Comparison of ENCODE assay signal across 23 mouse cellular contexts in genomic region chr4:148750030-148750429, GRCm38 (mm10). TPM values are rescaled to one million over a fixed set of nuclear protein-coding genes. Genes with fewer than 3 reads are reported as not detected.
A peak's percentile ranks its signal among the peaks of the same experiment; 100 is the strongest.
DNase-seq lines count a peak whose midpoint lies in the region; ATAC-seq and TF ChIP-seq lines count a peak whose summit lies in the region.
"Had no signal": no experiment of that assay in that cellular context is flagged by ENCODE, and none has a peak within 500 bp of the region (broad histone marks: within the 10 kb centered on the region; RNA-seq: fewer than 3 reads in every experiment).

No protein-coding gene starts in this region.

- H3K9me3 ChIP-seq in heart, embryonic 14.5 days (ENCODE audit: control insufficient read depth, low read length): no peaks in the 10 kb centered on the region
- H3K9me3 ChIP-seq in hindbrain, embryonic 12.5 days (replicated peaks): no peaks in the 10 kb centered on the region
- H3K9me3 ChIP-seq in hindbrain, embryonic 16.5 days (ENCODE audit: control insufficient read depth, low read length): no peaks in the 10 kb centered on the region
- no peaks in the 10 kb centered on the region for H3K9me3 ChIP-seq in forebrain, embryonic 15.5 days
- H3K9me3 ChIP-seq: embryonic facial prominence, embryonic 15.5 days; intestine, embryonic 15.5 days; limb, embryonic 10.5 days; liver, embryonic 15.5 days had no signal

- ATAC-seq in heart, embryonic 14.5 days (ENCODE audit: insufficient number of reproducible peaks, insufficient read depth, low FRiP score, low read depth): no peak
- ATAC-seq in hindbrain, embryonic 12.5 days (ENCODE audit: low FRiP score): 0 out of 2 replicates have a peak, but pooled peaks have one; percentile 36
- ATAC-seq in hindbrain, embryonic 16.5 days: no peak
- ATAC-seq in forebrain, embryonic 15.5 days (replicated peaks): peak; percentile 62; the same call in 1 of the 2 replicates
- ATAC-seq: intestine, embryonic 15.5 days; midbrain, embryonic 16.5 days had no signal

- no peak overlapping the region for H3K4me2 ChIP-seq in heart, embryonic 14.5 days (ENCODE audit: low read length)
- H3K4me2 ChIP-seq in hindbrain, embryonic 12.5 days (replicated peaks): no peak overlapping the region
- no peak overlapping the region for H3K4me2 ChIP-seq in hindbrain, embryonic 16.5 days (ENCODE audit: low read length)
- no peak overlapping the region for H3K4me2 ChIP-seq in forebrain, embryonic 15.5 days (replicated peaks)
- H3K4me2 ChIP-seq: embryonic facial prominence, embryonic 15.5 days; hindbrain, embryonic 14.5 days; intestine, embryonic 15.5 days; liver, embryonic 15.5 days had no signal

- no peaks in the 10 kb centered on the region for H3K36me3 ChIP-seq in heart, embryonic 14.5 days (ENCODE audit: control insufficient read depth, insufficient read depth, low read length)
- no peaks in the 10 kb centered on the region for H3K36me3 ChIP-seq in hindbrain, embryonic 12.5 days
- H3K36me3 ChIP-seq in hindbrain, embryonic 16.5 days (ENCODE audit: control insufficient read depth, insufficient read depth, low read length): no peaks in the 10 kb centered on the region
- H3K36me3 ChIP-seq in forebrain, embryonic 15.5 days: no peaks in the 10 kb centered on the region
- H3K36me3 ChIP-seq: embryonic facial prominence, embryonic 15.5 days; intestine, embryonic 15.5 days; limb, embryonic 10.5 days; liver, embryonic 15.5 days had no signal

- DNase-seq in heart, adult 11 months: no peak
- DNase-seq in brain, embryonic 14.5 days (ENCODE audit: low read depth): peak; percentile 70
- DNase-seq in layer of hippocampus, postnatal 25 days (ENCODE audit: extremely low spot score in 1 of 2, low spot score in 1 of 2): no peak
- DNase-seq: adrenal gland, postnatal 14 days; cerebellum, adult 8-10 months; gastrocnemius, postnatal 10 days; kidney, adult 8-10 months; kidney, postnatal 10 days; liver; lung, postnatal 4 days; thymus, adult 18-20 months; thymus, postnatal 4 days had no signal

- no peak for TF ChIP-seq POLR2A in brain, embryonic 14.5 days (IDR thresholded peaks at IDR 0.05; ENCODE audit: borderline replicate concordance, extremely low read depth, insufficient read depth, insufficient read length, poor library complexity, severe bottlenecking)

- H3K4me1 ChIP-seq in heart, embryonic 14.5 days (ENCODE audit: control insufficient read depth in 2 of 2, insufficient read depth in 2 of 2, low read length in 2 of 2): peaks cover 23 to 54% of the 10 kb centered on the region in 2 experiments
- H3K4me1 ChIP-seq in hindbrain, embryonic 12.5 days: peaks cover 31% of the 10 kb centered on the region
- peaks cover 4% of the 10 kb centered on the region; the same call in 1 of the 2 replicates for H3K4me1 ChIP-seq in hindbrain, embryonic 16.5 days (ENCODE audit: control insufficient read depth, insufficient read depth, low read depth, low read length)
- H3K4me1 ChIP-seq in forebrain, embryonic 15.5 days: peaks cover 7% of the 10 kb centered on the region; the same call in 1 of the 2 replicates
- H3K4me1 ChIP-seq: liver, embryonic 15.5 days had no signal

- peak overlapping the region in 1 of 2 experiments; percentile 65; a peak in 1 of 4 replicates for H3K27ac ChIP-seq in heart, embryonic 14.5 days (replicated peaks in 1 of 2; ENCODE audit: control insufficient read depth in 1 of 2, insufficient read depth in 1 of 2, low read depth in 2 of 2, low read length in 2 of 2)
- peak overlapping the region; percentile 52; the same call in 1 of the 2 replicates for H3K27ac ChIP-seq in hindbrain, embryonic 12.5 days
- H3K27ac ChIP-seq in hindbrain, embryonic 16.5 days (ENCODE audit: low read depth, low read length): no peak overlapping the region
- 0 out of 2 replicates have a peak overlapping the region, but pooled peaks have one; percentile 28 for H3K27ac ChIP-seq in forebrain, embryonic 15.5 days (replicated peaks)
- H3K27ac ChIP-seq: embryonic facial prominence, embryonic 15.5 days; hindbrain, embryonic 14.5 days; intestine, embryonic 15.5 days; limb, embryonic 10.5 days; liver, embryonic 15.5 days had no signal

- H3K27me3 ChIP-seq in heart, embryonic 14.5 days (ENCODE audit: control insufficient read depth, insufficient read depth, low read length): no peaks in the 10 kb centered on the region
- H3K27me3 ChIP-seq in hindbrain, embryonic 12.5 days: peaks cover 27% of the 10 kb centered on the region
- peaks cover 20% of the 10 kb centered on the region for H3K27me3 ChIP-seq in hindbrain, embryonic 16.5 days (replicated peaks; ENCODE audit: control insufficient read depth, insufficient read depth, low read length)
- H3K27me3 ChIP-seq in forebrain, embryonic 15.5 days: peaks cover 14% of the 10 kb centered on the region; the same call in 1 of the 2 replicates
- H3K27me3 ChIP-seq: intestine, embryonic 15.5 days had no signal

- no peak overlapping the region for H3K4me3 ChIP-seq in heart, embryonic 14.5 days (ENCODE audit: control insufficient read depth in 1 of 2, insufficient read depth in 1 of 2, low read depth in 1 of 2, low read length in 2 of 2)
- H3K4me3 ChIP-seq in hindbrain, embryonic 12.5 days: no peak overlapping the region
- H3K4me3 ChIP-seq in hindbrain, embryonic 16.5 days (ENCODE audit: low read length): no peak overlapping the region
- H3K4me3 ChIP-seq in forebrain, embryonic 15.5 days: no peak overlapping the region
- H3K4me3 ChIP-seq: embryonic facial prominence, embryonic 15.5 days; intestine, embryonic 15.5 days; limb, embryonic 10.5 days; liver, embryonic 15.5 days; myocyte had no signal

- H3K9ac ChIP-seq in heart, embryonic 14.5 days (ENCODE audit: low read length): peak overlapping the region; percentile 14; the same call in 1 of the 2 replicates
- H3K9ac ChIP-seq in hindbrain, embryonic 12.5 days: no peak overlapping the region
- no peak overlapping the region for H3K9ac ChIP-seq in hindbrain, embryonic 16.5 days (ENCODE audit: low read depth, low read length)
- no peak overlapping the region for H3K9ac ChIP-seq in forebrain, embryonic 15.5 days (replicated peaks)
- H3K9ac ChIP-seq: embryonic facial prominence, embryonic 15.5 days; hindbrain, embryonic 14.5 days; intestine, embryonic 15.5 days; liver, embryonic 15.5 days had no signal

- 64% methylated on average over 10 of the region's 10 CpGs for WGBS in heart, embryonic 14.5 days
- 52% methylated on average over 10 of the region's 10 CpGs for WGBS in hindbrain, embryonic 12.5 days
- 48% methylated on average over 10 of the region's 10 CpGs for WGBS in hindbrain, embryonic 16.5 days
- WGBS in forebrain, embryonic 15.5 days: 34% methylated on average over 10 of the region's 10 CpGs

- TF ChIP-seq CTCF in brain, embryonic 14.5 days (IDR thresholded peaks at IDR 0.05; ENCODE audit: borderline replicate concordance, extremely low read depth, insufficient read depth, insufficient read length): no peak

RNA-seq across cellular contexts. Expression of gene Casz1, which starts 54.2 kb away (rescaled TPM):
- polyA plus RNA-seq in heart, embryonic 14.5 days (2014; fragmentation: Nextera tagmentation; extraction: Ambion mirVana): 24.6 and 26.6 TPM in 2 replicates
- polyA plus RNA-seq in hindbrain, embryonic 12.5 days (2016; fragmentation: Nextera tagmentation; extraction: Ambion mirVana): 7.1 and 8.9 TPM in 2 replicates
- polyA plus RNA-seq in hindbrain, embryonic 16.5 days (2015; fragmentation: Nextera tagmentation; extraction: Ambion mirVana): 4.4 and 5.6 TPM in 2 replicates
- 2.9 and 6.9 TPM in 2 replicates for polyA plus RNA-seq in brain, embryonic 14.5 days (2012; rRNA removed)
- polyA plus RNA-seq in forebrain, embryonic 15.5 days (2015; fragmentation: Nextera tagmentation; extraction: Ambion mirVana): 0.68 and 1.1 TPM in 2 replicates
- under 1 TPM; 0.49 to 0.75 TPM for total RNA-seq in layer of hippocampus, postnatal 25 days (2021)

Comparison
In these comparisons a context has a peak if more than half of its experiments do, and no peak if none do; other contexts are left out.
1. ATAC-seq: peak in hindbrain, embryonic 12.5 days (single experiment) and forebrain, embryonic 15.5 days (single experiment); none in heart, embryonic 14.5 days (single experiment) and hindbrain, embryonic 16.5 days (single experiment).